Mouse (Mus musculus): ENCODE measurements around the gene Fdx1. TPM values are rescaled to one million over a fixed set of nuclear protein-coding genes. Genes with fewer than 3 reads are reported as not detected.

The Fdx1 gene
- total and polyA plus RNA-seq, 2 experiments from 2014 or later = 18.9 to 47.6 TPM

GRCm38 (mm10) chr9:51950667-51951066, 12.7 kb downstream of the Fdx1 start:
- H3K36me3 ChIP-seq (ENCODE audit: insufficient read depth, low read length) = no peaks in the 10 kb centered on the region
- no peaks in the 10 kb centered on the region for H3K27me3 ChIP-seq (ENCODE audit: insufficient read depth, low read length)
- no peak overlapping the region for H3K9ac ChIP-seq (replicated peaks; ENCODE audit: low read length)
- H3K27ac ChIP-seq = no peak overlapping the region
- WGBS = 63% methylated on average over 1 of the region's 1 CpGs
- no peak for TF ChIP-seq CTCF (IDR thresholded peaks at IDR 0.05; ENCODE audit: low read depth)
- no peaks in the 10 kb centered on the region for H3K9me3 ChIP-seq (ENCODE audit: low read length)
- H3K4me3 ChIP-seq (ENCODE audit: low read length) = no peak overlapping the region
- ATAC-seq = no peak
- H3K4me2 ChIP-seq (ENCODE audit: low read depth, low read length) = no peak overlapping the region
- DNase-seq (ENCODE audit: low spot score) = no peak
- no peaks in the 10 kb centered on the region for H3K4me1 ChIP-seq (ENCODE audit: insufficient read depth, low read length)

- Histone ChIP-seq H3K9me3 (ENCODE audit: low read length) (no peaks in the 10 kb centered on the region), H3K4me1 (ENCODE audit: insufficient read depth, low read length) (no peaks in the 10 kb centered on the region), H3K27ac (no peak overlapping the region), H3K27me3 (ENCODE audit: insufficient read depth, low read length) (no peaks in the 10 kb centered on the region), H3K4me3 (ENCODE audit: low read length) (no peak overlapping the region), H3K4me2 (ENCODE audit: low read depth, low read length) (no peak overlapping the region), H3K36me3 (ENCODE audit: insufficient read depth, low read length) (peaks cover 3% of the 10 kb centered on the region), H3K9ac (replicated peaks; ENCODE audit: low read length) (no peak overlapping the region)
- no peak for ATAC-seq
- DNase-seq (ENCODE audit: low spot score) = no peak
- no peak for TF ChIP-seq CTCF (IDR thresholded peaks at IDR 0.05; ENCODE audit: low read depth)
- WGBS = 70% methylated on average over 3 of the region's 3 CpGs
These were observed 13.1 kb downstream of the Fdx1 start for GRCm38 (mm10) chr9:51950225-51950624.

GRCm38 (mm10) chr9:51943934-51944333, 19.4 kb downstream of the Fdx1 start:
- no peak overlapping the region for H3K27ac ChIP-seq
- no peak overlapping the region for H3K4me2 ChIP-seq (ENCODE audit: low read depth, low read length)
- H3K4me1 ChIP-seq (ENCODE audit: insufficient read depth, low read length) = no peaks in the 10 kb centered on the region
- no peaks in the 10 kb centered on the region for H3K27me3 ChIP-seq (ENCODE audit: insufficient read depth, low read length)
- no peak for ATAC-seq
- TF ChIP-seq CTCF (IDR thresholded peaks at IDR 0.05; ENCODE audit: low read depth) = no peak
- no peaks in the 10 kb centered on the region for H3K9me3 ChIP-seq (ENCODE audit: low read length)
- H3K9ac ChIP-seq (replicated peaks; ENCODE audit: low read length) = no peak overlapping the region
- H3K36me3 ChIP-seq (ENCODE audit: insufficient read depth, low read length) = peaks cover 15% of the 10 kb centered on the region
- no peak overlapping the region for H3K4me3 ChIP-seq (ENCODE audit: low read length)
- WGBS = 95% methylated on average over 6 of the region's 6 CpGs
- no peak for DNase-seq (ENCODE audit: low spot score)

- TF ChIP-seq CTCF (IDR thresholded peaks at IDR 0.05; ENCODE audit: low read depth) = no peak
- no peak for ATAC-seq
These were observed 28.7 kb downstream of the Fdx1 start for GRCm38 (mm10) chr9:51934641-51935040.

GRCm38 (mm10) chr9:51931997-51932396, 31.4 kb downstream of the Fdx1 start:
- Histone ChIP-seq H3K4me1 (ENCODE audit: insufficient read depth, low read length) (no peaks in the 10 kb centered on the region), H3K9me3 (ENCODE audit: low read length) (no peaks in the 10 kb centered on the region), H3K36me3 (ENCODE audit: insufficient read depth, low read length) (no peaks in the 10 kb centered on the region), H3K27ac (no peak overlapping the region), H3K9ac (replicated peaks; ENCODE audit: low read length) (no peak overlapping the region), H3K4me2 (ENCODE audit: low read depth, low read length) (no peak overlapping the region), H3K4me3 (ENCODE audit: low read length) (no peak overlapping the region), H3K27me3 (ENCODE audit: insufficient read depth, low read length) (no peaks in the 10 kb centered on the region)
- DNase-seq (ENCODE audit: low spot score) = no peak
- TF ChIP-seq CTCF (IDR thresholded peaks at IDR 0.05; ENCODE audit: low read depth) = no peak
- ATAC-seq = no peak
- 96% methylated on average over 3 of the region's 3 CpGs for WGBS

More at GRCm38 (mm10) chr9:51934641-51935040, 28.7 kb downstream of the Fdx1 start:
- H3K9ac ChIP-seq (replicated peaks; ENCODE audit: low read length) = no peak overlapping the region
- WGBS = 68% methylated on average over 1 of the region's 1 CpGs
- H3K36me3 ChIP-seq (ENCODE audit: insufficient read depth, low read length) = no peaks in the 10 kb centered on the region
- no peak overlapping the region for H3K4me2 ChIP-seq (ENCODE audit: low read depth, low read length)
- H3K4me1 ChIP-seq (ENCODE audit: insufficient read depth, low read length) = no peaks in the 10 kb centered on the region
- DNase-seq (ENCODE audit: low spot score) = no peak
- no peaks in the 10 kb centered on the region for H3K27me3 ChIP-seq (ENCODE audit: insufficient read depth, low read length)
- H3K4me3 ChIP-seq (ENCODE audit: low read length) = no peak overlapping the region
- H3K9me3 ChIP-seq (ENCODE audit: low read length) = no peaks in the 10 kb centered on the region
- H3K27ac ChIP-seq = no peak overlapping the region

GRCm38 (mm10) chr9:51931054-51931690, 32.2 kb downstream of the Fdx1 start:
- ATAC-seq = no peak
- Histone ChIP-seq H3K9ac (replicated peaks; ENCODE audit: low read length) (no peak overlapping the region), H3K4me2 (ENCODE audit: low read depth, low read length) (no peak overlapping the region), H3K4me3 (ENCODE audit: low read length) (no peak overlapping the region), H3K9me3 (ENCODE audit: low read length) (no peaks in the 10 kb centered on the region), H3K27me3 (ENCODE audit: insufficient read depth, low read length) (no peaks in the 10 kb centered on the region), H3K36me3 (ENCODE audit: insufficient read depth, low read length) (no peaks in the 10 kb centered on the region), H3K27ac (no peak overlapping the region), H3K4me1 (ENCODE audit: insufficient read depth, low read length) (no peaks in the 10 kb centered on the region)
- 92% methylated on average over 7 of the region's 7 CpGs for WGBS
- no peak for DNase-seq (ENCODE audit: low spot score)
- no peak for TF ChIP-seq CTCF (IDR thresholded peaks at IDR 0.05; ENCODE audit: low read depth)

GRCm38 (mm10) chr9:51929972-51930371, 33.4 kb downstream of the Fdx1 start:
- H3K9me3 ChIP-seq (ENCODE audit: low read length) = no peaks in the 10 kb centered on the region
- H3K9ac ChIP-seq (replicated peaks; ENCODE audit: low read length) = no peak overlapping the region
- H3K27me3 ChIP-seq (ENCODE audit: insufficient read depth, low read length) = no peaks in the 10 kb centered on the region
- H3K4me2 ChIP-seq (ENCODE audit: low read depth, low read length) = no peak overlapping the region
- no peak for ATAC-seq
- no peaks in the 10 kb centered on the region for H3K4me1 ChIP-seq (ENCODE audit: insufficient read depth, low read length)
- TF ChIP-seq CTCF (IDR thresholded peaks at IDR 0.05; ENCODE audit: low read depth) = no peak
- H3K4me3 ChIP-seq (ENCODE audit: low read length) = no peak overlapping the region
- H3K36me3 ChIP-seq (ENCODE audit: insufficient read depth, low read length) = no peaks in the 10 kb centered on the region
- H3K27ac ChIP-seq = no peak overlapping the region
- DNase-seq (ENCODE audit: low spot score) = no peak
- WGBS = 87% methylated on average over 5 of the region's 5 CpGs
